Mouse (Mus musculus): Measurements from ENCODE around the gene Caln1. TPM values are rescaled to one million over a fixed set of nuclear protein-coding genes. Genes with fewer than 3 reads are reported as not detected.

Caln1 gene
- polyA plus RNA-seq, 1 experiment from 2014 or later, result 0.14 TPM

GRCm38 (mm10) chr5:130862302-130862701 lies 493.0 kb downstream of the Caln1 start:
- no peak overlapping the region for H3K4me3 ChIP-seq (ENCODE audit: low read depth, low read length)
- no peaks in the 10 kb centered on the region for H3K9me3 ChIP-seq (ENCODE audit: control insufficient read depth)
- WGBS, result 56% methylated on average over 5 of the region's 5 CpGs
- no peaks in the 10 kb centered on the region for H3K36me3 ChIP-seq (ENCODE audit: control insufficient read depth, insufficient read depth)
- H3K27me3 ChIP-seq (replicated peaks; ENCODE audit: control insufficient read depth, insufficient read depth, low read length), result no peaks in the 10 kb centered on the region
- peak; percentile 67 for TF ChIP-seq CTCF (IDR thresholded peaks at IDR 0.05; ENCODE audit: low read depth)
- no peak overlapping the region for H3K9ac ChIP-seq (ENCODE audit: low read depth, low read length)
- no peaks in the 10 kb centered on the region for H3K4me1 ChIP-seq (replicated peaks; ENCODE audit: control insufficient read depth, insufficient read depth, low read length)
- ATAC-seq, result no peak
- H3K27ac ChIP-seq (ENCODE audit: low read depth, low read length), result no peak overlapping the region
- no peak overlapping the region for H3K4me2 ChIP-seq (replicated peaks; ENCODE audit: low read depth)

- Histone ChIP-seq H3K4me3 (ENCODE audit: low read depth, low read length) (no peak overlapping the region), H3K9ac (ENCODE audit: low read depth, low read length) (no peak overlapping the region), H3K27ac (ENCODE audit: low read depth, low read length) (no peak overlapping the region), H3K27me3 (replicated peaks; ENCODE audit: control insufficient read depth, insufficient read depth, low read length) (no peaks in the 10 kb centered on the region), H3K4me2 (replicated peaks; ENCODE audit: low read depth) (no peak overlapping the region), H3K4me1 (replicated peaks; ENCODE audit: control insufficient read depth, insufficient read depth, low read length) (no peaks in the 10 kb centered on the region), H3K9me3 (ENCODE audit: control insufficient read depth) (no peaks in the 10 kb centered on the region), H3K36me3 (ENCODE audit: control insufficient read depth, insufficient read depth) (no peaks in the 10 kb centered on the region)
- peak; percentile 44 for TF ChIP-seq CTCF (IDR thresholded peaks at IDR 0.05; ENCODE audit: low read depth)
- no peak for ATAC-seq
- WGBS, result 89% methylated on average over 1 of the region's 1 CpGs
Observed at GRCm38 (mm10) chr5:130869869-130870268, 500.6 kb downstream of the Caln1 start.

- no peak overlapping the region for H3K4me3 ChIP-seq (ENCODE audit: low read depth, low read length)
- H3K27me3 ChIP-seq (replicated peaks; ENCODE audit: control insufficient read depth, insufficient read depth, low read length), result no peaks in the 10 kb centered on the region
- 43% methylated on average over 8 of the region's 8 CpGs for WGBS
- no peak overlapping the region for H3K27ac ChIP-seq (ENCODE audit: low read depth, low read length)
- H3K4me1 ChIP-seq (replicated peaks; ENCODE audit: control insufficient read depth, insufficient read depth, low read length), result no peaks in the 10 kb centered on the region
- no peak overlapping the region for H3K4me2 ChIP-seq (replicated peaks; ENCODE audit: low read depth)
- no peaks in the 10 kb centered on the region for H3K9me3 ChIP-seq (ENCODE audit: control insufficient read depth)
- no peak for TF ChIP-seq CTCF (IDR thresholded peaks at IDR 0.05; ENCODE audit: low read depth)
- no peak overlapping the region for H3K9ac ChIP-seq (ENCODE audit: low read depth, low read length)
- H3K36me3 ChIP-seq (ENCODE audit: control insufficient read depth, insufficient read depth), result no peaks in the 10 kb centered on the region
- no peak for ATAC-seq
Observed at GRCm38 (mm10) chr5:130871086-130871485, 501.8 kb downstream of the Caln1 start.

GRCm38 (mm10) chr5:130875391-130875790 lies 506.1 kb downstream of the Caln1 start:
- H3K9me3 ChIP-seq (ENCODE audit: control insufficient read depth), result no peaks in the 10 kb centered on the region
- H3K9ac ChIP-seq (ENCODE audit: low read depth, low read length), result no peak overlapping the region
- TF ChIP-seq CTCF (IDR thresholded peaks at IDR 0.05; ENCODE audit: low read depth), result no peak
- no peak overlapping the region for H3K4me3 ChIP-seq (ENCODE audit: low read depth, low read length)
- no peak overlapping the region for H3K27ac ChIP-seq (ENCODE audit: low read depth, low read length)
- WGBS, result 87% methylated on average over 3 of the region's 3 CpGs
- H3K27me3 ChIP-seq (replicated peaks; ENCODE audit: control insufficient read depth, insufficient read depth, low read length), result no peaks in the 10 kb centered on the region
- H3K4me1 ChIP-seq (replicated peaks; ENCODE audit: control insufficient read depth, insufficient read depth, low read length), result no peaks in the 10 kb centered on the region
- no peak overlapping the region for H3K4me2 ChIP-seq (replicated peaks; ENCODE audit: low read depth)
- no peaks in the 10 kb centered on the region for H3K36me3 ChIP-seq (ENCODE audit: control insufficient read depth, insufficient read depth)
- no peak for ATAC-seq

- Histone ChIP-seq H3K36me3 (ENCODE audit: control insufficient read depth, insufficient read depth) (no peaks in the 10 kb centered on the region), H3K4me3 (ENCODE audit: low read depth, low read length) (no peak overlapping the region), H3K4me1 (replicated peaks; ENCODE audit: control insufficient read depth, insufficient read depth, low read length) (no peaks in the 10 kb centered on the region), H3K27ac (ENCODE audit: low read depth, low read length) (no peak overlapping the region), H3K9me3 (ENCODE audit: control insufficient read depth) (no peaks in the 10 kb centered on the region), H3K9ac (ENCODE audit: low read depth, low read length) (no peak overlapping the region), H3K27me3 (replicated peaks; ENCODE audit: control insufficient read depth, insufficient read depth, low read length) (no peaks in the 10 kb centered on the region), H3K4me2 (replicated peaks; ENCODE audit: low read depth) (no peak overlapping the region)
- TF ChIP-seq CTCF (IDR thresholded peaks at IDR 0.05; ENCODE audit: low read depth), result no peak
- WGBS, result 85% methylated on average over 5 of the region's 5 CpGs
- no peak for ATAC-seq
Observed at GRCm38 (mm10) chr5:130880331-130880730, 511.1 kb downstream of the Caln1 start.

GRCm38 (mm10) chr5:130891735-130892134 lies 522.5 kb downstream of the Caln1 start:
- Histone ChIP-seq H3K4me3 (ENCODE audit: low read depth, low read length) (no peak overlapping the region), H3K4me1 (replicated peaks; ENCODE audit: control insufficient read depth, insufficient read depth, low read length) (no peaks in the 10 kb centered on the region), H3K9ac (ENCODE audit: low read depth, low read length) (no peak overlapping the region), H3K4me2 (replicated peaks; ENCODE audit: low read depth) (no peak overlapping the region), H3K9me3 (ENCODE audit: control insufficient read depth) (no peaks in the 10 kb centered on the region), H3K27ac (ENCODE audit: low read depth, low read length) (no peak overlapping the region), H3K27me3 (replicated peaks; ENCODE audit: control insufficient read depth, insufficient read depth, low read length) (no peaks in the 10 kb centered on the region), H3K36me3 (ENCODE audit: control insufficient read depth, insufficient read depth) (no peaks in the 10 kb centered on the region)
- no peak for ATAC-seq
- 51% methylated on average over 5 of the region's 5 CpGs for WGBS
- no peak for TF ChIP-seq CTCF (IDR thresholded peaks at IDR 0.05; ENCODE audit: low read depth)

GRCm38 (mm10) chr5:130895991-130896390 lies 526.7 kb downstream of the Caln1 start:
- Histone ChIP-seq H3K36me3 (ENCODE audit: control insufficient read depth, insufficient read depth) (no peaks in the 10 kb centered on the region), H3K4me3 (ENCODE audit: low read depth, low read length) (no peak overlapping the region), H3K4me1 (replicated peaks; ENCODE audit: control insufficient read depth, insufficient read depth, low read length) (no peaks in the 10 kb centered on the region), H3K27me3 (replicated peaks; ENCODE audit: control insufficient read depth, insufficient read depth, low read length) (no peaks in the 10 kb centered on the region), H3K9me3 (ENCODE audit: control insufficient read depth) (no peaks in the 10 kb centered on the region), H3K9ac (ENCODE audit: low read depth, low read length) (no peak overlapping the region), H3K27ac (ENCODE audit: low read depth, low read length) (no peak overlapping the region), H3K4me2 (replicated peaks; ENCODE audit: low read depth) (no peak overlapping the region)
- ATAC-seq, result no peak
- peak; percentile 38 for TF ChIP-seq CTCF (IDR thresholded peaks at IDR 0.05; ENCODE audit: low read depth)
- WGBS, result 98% methylated on average over 3 of the region's 3 CpGs

Other genes with a start within 250 kb of the Caln1 start
- gene Kctd7, start 224.6 kb upstream of the Caln1 start, polyA plus RNA-seq (2015; fragmentation: Nextera tagmentation; extraction: Ambion mirVana), result 2.4 and 2.9 TPM in 2 replicates
- 21.1 and 21.9 TPM in 2 replicates for gene Rabgef1, start 197.7 kb upstream of the Caln1 start, polyA plus RNA-seq (2015; fragmentation: Nextera tagmentation; extraction: Ambion mirVana)
- gene Tmem248, start 152.4 kb upstream of the Caln1 start, polyA plus RNA-seq (2015; fragmentation: Nextera tagmentation; extraction: Ambion mirVana), result 45.7 and 47.0 TPM in 2 replicates
- gene Sbds, start 113.9 kb upstream of the Caln1 start, polyA plus RNA-seq (2015; fragmentation: Nextera tagmentation; extraction: Ambion mirVana), result 97.7 and 105 TPM in 2 replicates
- gene Tyw1, start 113.8 kb upstream of the Caln1 start, polyA plus RNA-seq (2015; fragmentation: Nextera tagmentation; extraction: Ambion mirVana), result 12.0 and 15.0 TPM in 2 replicates
- not detected in 2 replicates for gene A330070K13Rik, start 15.2 kb downstream of the Caln1 start, polyA plus RNA-seq (2015; fragmentation: Nextera tagmentation; extraction: Ambion mirVana)